Mouse (Mus musculus) bone marrow, adult 2 months (tissue): ENCODE measurements at regions not wholly inside any gene's neighbourhood (a gene's known extent, or its start where the extent isn't known, plus 50 kb on each side); places are given as distances from the start of the nearest gene placed in this dataset.

Source experiments
- H3K27ac ChIP-seq: fragments of 200-500 bp; 2 replicates; pipeline ENCODE4 v1.5.1; 2012; ENCODE audit warnings: low read depth, mild to moderate bottlenecking, control low read depth, inconsistent platforms, low read length; ENCODE audit not compliant: control insufficient read depth, poor library complexity, insufficient read depth
- H3K4me1 ChIP-seq: fragments of 200-500 bp; 2 replicates; pipeline ENCODE4 v1.6.1; 2011; ENCODE audit warnings: low read length; ENCODE audit not compliant: control insufficient read depth, insufficient read depth
- H3K4me3 ChIP-seq: fragments of 200-500 bp; replicated peaks from 2 replicates; pipeline ENCODE3; 2011; ENCODE audit warnings: mild to moderate bottlenecking, low read depth, low read length, control low read depth; ENCODE audit not compliant: control insufficient read depth
- CTCF ChIP-seq: fragments of 200-500 bp; IDR thresholded peaks from 2 replicates; pipeline ENCODE4 v1.5.1; 2011; ENCODE audit warnings: low read length, control low read depth; ENCODE audit not compliant: control insufficient read depth, insufficient read depth
- POLR2A ChIP-seq: fragments of 200-500 bp; IDR thresholded peaks from 2 replicates; pipeline ENCODE4 v1.6.1; 2011; ENCODE audit warnings: low read depth, mild to moderate bottlenecking, control low read depth, low read length, borderline replicate concordance; ENCODE audit not compliant: control insufficient read depth
- WGBS: fragments of 180-500 bp; shearing (Covaris S2); methylation state at CpG from one replicate; pipeline ENCODE4 v1.1.7; 2018; 5-methylcytosine and 5-hydroxymethylcytosine counted together

DNA sequence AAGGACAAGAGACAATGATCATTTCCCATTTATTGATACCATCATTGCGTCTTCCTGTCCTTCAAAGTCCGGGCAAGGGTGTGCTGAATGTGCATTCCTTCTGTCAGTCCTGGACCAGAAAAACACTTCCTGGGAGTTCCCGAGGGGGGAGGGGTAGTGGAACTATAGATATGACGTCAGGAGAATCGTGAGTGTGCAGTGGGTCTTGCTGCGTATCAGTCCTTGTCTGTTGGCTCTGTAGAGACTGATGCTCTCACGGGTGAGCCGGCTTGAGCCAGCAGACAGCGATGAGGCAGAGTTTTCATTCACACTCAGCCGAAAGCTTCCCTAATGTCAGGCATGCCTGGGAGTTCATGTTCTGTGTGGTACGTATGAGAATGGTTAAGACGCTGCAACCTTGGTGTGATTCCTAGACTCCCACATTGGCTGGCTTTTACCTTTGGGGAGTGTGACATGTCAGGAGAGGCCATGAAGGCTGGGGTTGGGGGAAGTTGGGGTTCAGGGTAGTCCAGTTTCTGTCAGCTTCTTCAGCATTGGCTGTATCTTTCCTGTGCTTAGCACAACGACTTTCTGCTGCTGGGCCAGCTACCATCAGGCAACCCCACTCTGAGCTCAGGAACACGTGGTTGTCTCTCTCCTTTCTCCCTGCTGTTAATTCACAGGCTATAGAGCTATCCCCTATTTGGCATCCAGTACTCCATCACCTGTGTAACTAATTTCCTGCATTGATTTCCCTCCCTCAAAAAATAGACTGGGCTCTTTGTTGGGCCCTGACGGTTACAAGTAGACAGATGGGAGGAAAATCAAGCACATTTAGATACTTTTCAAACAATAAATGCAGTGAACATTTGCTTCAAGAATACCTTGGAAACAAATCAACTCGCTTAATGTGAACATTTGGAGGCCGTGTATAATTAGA is 203.2 kb upstream of the Daam1 start:
- no peak overlapping the region for H3K4me3 ChIP-seq
- no peaks in the 10 kb centered on the region; the same call in 1 of the 2 replicates for H3K4me1 ChIP-seq
- H3K27ac ChIP-seq: no peak overlapping the region
- WGBS: 73% methylated on average over 17 of the region's 17 CpGs
- no peak for TF ChIP-seq POLR2A
- TF ChIP-seq CTCF: no peak

DNA sequence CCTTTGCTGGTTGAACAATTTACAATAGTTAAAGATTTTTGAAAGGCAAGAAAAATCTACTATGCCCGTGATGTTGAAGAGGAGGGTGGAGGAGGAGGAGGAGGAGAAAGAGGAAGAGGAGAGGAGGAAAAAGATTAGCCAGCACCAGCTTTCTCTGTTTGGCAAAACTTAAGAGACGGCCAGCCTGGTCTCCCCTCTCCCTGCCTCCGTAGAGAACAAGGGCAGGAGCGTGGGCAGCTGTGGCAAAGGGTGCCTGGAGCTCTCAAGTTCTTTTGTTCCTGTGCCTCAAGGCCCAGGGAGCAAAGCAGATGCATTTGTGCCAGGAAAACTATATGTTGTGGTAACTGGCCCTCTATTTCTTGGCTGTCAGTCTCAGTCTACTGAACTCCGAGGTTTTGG is 202.5 kb upstream of the Daam1 start:
- WGBS: 80% methylated on average over 5 of the region's 5 CpGs
- TF ChIP-seq POLR2A (no peak), CTCF (no peak)
- H3K4me1 ChIP-seq: no peaks in the 10 kb centered on the region; the same call in 1 of the 2 replicates
- no peak overlapping the region for H3K27ac ChIP-seq
- no peak overlapping the region for H3K4me3 ChIP-seq

DNA sequence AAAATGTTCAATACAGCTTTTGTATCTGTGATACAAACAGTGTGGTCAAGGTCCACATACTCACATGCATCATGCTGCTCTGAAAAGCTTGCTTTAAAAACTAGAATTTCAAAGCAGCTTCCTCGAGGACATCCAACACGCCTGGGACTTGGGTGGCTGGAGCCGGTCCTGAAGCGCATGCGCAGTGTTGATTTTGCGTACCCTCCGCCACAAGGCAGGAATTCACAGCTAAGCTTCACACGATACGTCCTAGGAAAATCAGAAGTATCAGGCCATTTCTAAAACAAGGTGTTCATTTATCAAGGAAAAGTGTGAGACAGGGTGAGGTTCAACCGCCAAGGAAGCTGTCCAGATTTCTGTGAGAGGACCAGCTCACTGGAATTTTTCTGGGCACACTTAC is 202.1 kb upstream of the Daam1 start:
- TF ChIP-seq CTCF: no peak
- no peak for TF ChIP-seq POLR2A
- Histone ChIP-seq H3K4me1 (no peaks in the 10 kb centered on the region; the same call in 1 of the 2 replicates), H3K27ac (no peak overlapping the region), H3K4me3 (no peak overlapping the region)
- 88% methylated on average over 10 of the region's 10 CpGs for WGBS

- Histone ChIP-seq H3K4me1 (no peaks in the 10 kb centered on the region; the same call in 1 of the 2 replicates), H3K4me3 (no peak overlapping the region), H3K27ac (no peak overlapping the region)
- WGBS: 67% methylated on average over 3 of the region's 3 CpGs
- TF ChIP-seq POLR2A: no peak
- no peak for TF ChIP-seq CTCF
Observed at GRCm38 (mm10) chr12:71630386-71630785, 200.5 kb upstream of the Daam1 start.

GRCm38 (mm10) chr12:71636300-71636699 is 194.6 kb upstream of the Daam1 start:
- WGBS: 86% methylated on average over 6 of the region's 6 CpGs

DNA sequence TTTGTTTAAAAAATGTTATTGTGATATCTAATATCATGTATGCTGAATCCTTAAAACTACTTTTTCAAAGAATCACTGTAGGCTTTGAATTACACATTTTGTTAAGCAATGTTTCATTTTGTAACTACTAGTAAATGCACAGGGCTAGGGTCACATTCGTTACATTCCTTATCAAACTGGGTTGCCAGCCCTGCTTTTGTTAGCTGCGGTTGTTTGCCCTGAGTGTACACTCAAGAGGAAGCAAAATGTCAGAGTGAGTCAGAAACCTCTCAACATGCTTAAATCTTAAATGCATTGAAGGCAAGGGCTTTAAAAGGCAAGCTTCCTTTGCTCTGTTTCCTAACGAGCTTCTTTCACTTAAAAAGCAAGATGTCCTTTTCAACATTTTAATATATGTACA is 193.6 kb upstream of the Daam1 start:
- Histone ChIP-seq H3K4me1 (no peaks in the 10 kb centered on the region), H3K27ac (no peak overlapping the region), H3K4me3 (no peak overlapping the region)
- 34% methylated on average over 3 of the region's 3 CpGs for WGBS
- TF ChIP-seq POLR2A: no peak
- no peak for TF ChIP-seq CTCF

More at GRCm38 (mm10) chr12:71636300-71636699, 194.6 kb upstream of the Daam1 start:
- H3K27ac ChIP-seq: no peak overlapping the region
- H3K4me1 ChIP-seq: no peaks in the 10 kb centered on the region
- H3K4me3 ChIP-seq: no peak overlapping the region
- TF ChIP-seq POLR2A (no peak), CTCF (no peak)

- TF ChIP-seq CTCF: no peak
- no peak for TF ChIP-seq POLR2A
- no peak overlapping the region for H3K4me3 ChIP-seq
- WGBS: 74% methylated on average over 8 of the region's 8 CpGs
- no peak overlapping the region for H3K27ac ChIP-seq
- no peaks in the 10 kb centered on the region for H3K4me1 ChIP-seq
Observed at GRCm38 (mm10) chr12:71638246-71638645, 192.6 kb upstream of the Daam1 start.

DNA sequence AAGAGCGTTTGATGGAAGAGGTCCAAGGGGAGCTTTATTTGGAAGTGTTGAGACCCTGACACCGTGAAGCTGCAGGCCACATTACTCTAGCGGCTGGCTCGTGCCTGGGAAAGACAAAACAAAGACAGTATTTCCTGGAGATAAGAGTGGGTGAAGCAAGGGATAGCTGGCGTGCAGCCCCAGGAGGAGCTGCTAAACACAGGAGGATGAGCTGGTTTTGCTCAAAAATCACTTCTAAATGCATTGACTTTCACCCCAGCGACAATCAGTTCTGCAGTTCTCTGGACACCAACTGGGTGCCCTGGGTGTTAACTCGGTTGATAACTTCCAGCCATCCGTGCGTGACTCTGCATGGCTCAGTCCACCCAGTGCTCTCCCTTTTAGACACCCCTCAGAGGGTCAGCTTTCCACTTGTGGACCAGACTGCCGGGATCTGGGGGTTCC is 190.8 kb upstream of the Daam1 start:
- no peak overlapping the region for H3K4me3 ChIP-seq
- TF ChIP-seq POLR2A (no peak), CTCF (no peak)
- H3K4me1 ChIP-seq: no peaks in the 10 kb centered on the region
- WGBS: 75% methylated on average over 10 of the region's 10 CpGs
- H3K27ac ChIP-seq: no peak overlapping the region
